Mouse (Mus musculus) CH12.LX (cell line): ENCODE data around the gene Catip. TPM values are rescaled to one million over a fixed set of nuclear protein-coding genes. Genes with fewer than 3 reads are reported as not detected.
A peak's percentile ranks its signal among the peaks of the same experiment; 100 is the strongest.

Experiments
- DNase-seq: peaks from one replicate; pipeline ENCODE4 v3.0.0-alpha.2; 2013; ENCODE audit errors: extremely low read depth
- H3K27ac ChIP-seq: 2 replicates; pipeline ENCODE4 v1.5.1; 2012; ENCODE audit warnings: low read depth, mild to moderate bottlenecking, control low read depth, moderate library complexity; ENCODE audit not compliant: insufficient read depth
- H3K27me3 ChIP-seq: replicated peaks from 2 replicates; pipeline ENCODE3; 2012; ENCODE audit warnings: inconsistent platforms
- H3K36me3 ChIP-seq, 2 experiments: replicated peaks in 1 of 2; 2 replicates each; pipeline versions ENCODE3 to v1.6.1; 2012; ENCODE audit warnings: inconsistent platforms in 1 of 2, low read length in 1 of 2, mild to moderate bottlenecking in 1 of 2, mixed read lengths in 1 of 2, moderate library complexity in 1 of 2; ENCODE audit not compliant: control insufficient read depth in 1 of 2, insufficient read depth in 1 of 2
- H3K4me1 ChIP-seq, 2 experiments: 2 replicates each; pipeline ENCODE4 v1.6.1; 2012; ENCODE audit warnings: inconsistent platforms in 1 of 2, moderate library complexity in 1 of 2; ENCODE audit not compliant: insufficient read depth in 2 of 2, control insufficient read depth in 1 of 2
- H3K4me2 ChIP-seq: 2 replicates; pipeline ENCODE4 v1.6.1; 2012; ENCODE audit warnings: low read depth, mild to moderate bottlenecking, control low read depth; ENCODE audit not compliant: poor library complexity, insufficient read depth, severe bottlenecking
- H3K4me3 ChIP-seq, 3 experiments: fragments of 150-350 bp in 1 of 3; sonication (generic) in 1 of 3; replicated peaks in 1 of 3; 2 replicates each; pipeline versions ENCODE3 to v1.5.1; 2011 to 2012; ENCODE audit warnings: low read depth in 2 of 3, low read length in 2 of 3, mild to moderate bottlenecking in 2 of 3, moderate library complexity in 2 of 3, control low read depth in 1 of 3, improper control_type of control experiment in 1 of 3, inconsistent platforms in 1 of 3, mixed read lengths in 1 of 3; ENCODE audit not compliant: poor library complexity in 1 of 3
- H3K79me2 ChIP-seq: replicated peaks from 2 replicates; pipeline ENCODE4 v1.6.1; 2012; ENCODE audit warnings: mild to moderate bottlenecking, moderate library complexity; ENCODE audit not compliant: control insufficient read depth, poor library complexity, insufficient read depth, severe bottlenecking; ENCODE audit errors: extremely low read depth
- H3K9ac ChIP-seq: 2 replicates; pipeline ENCODE4 v1.6.1; 2012; ENCODE audit warnings: low read depth, mild to moderate bottlenecking, control low read depth, moderate library complexity; ENCODE audit not compliant: insufficient read depth
- H3K9me3 ChIP-seq: replicated peaks from 2 replicates; pipeline ENCODE3; 2012; ENCODE audit warnings: low read length, inconsistent platforms, mixed read lengths
- CHD2 ChIP-seq: IDR thresholded peaks from 2 replicates; pipeline ENCODE4 v1.6.1; 2011; ENCODE audit warnings: low read length, improper control_type of control experiment
- CTCF ChIP-seq, 2 experiments: IDR thresholded peaks in 1 of 2; conservative IDR thresholded peaks in 1 of 2; 2 replicates each; pipeline ENCODE4 v1.5.1; 2011 to 2012; ENCODE audit warnings: low read depth in 2 of 2, low read length in 2 of 2, improper control_type of control experiment in 1 of 2, inconsistent platforms in 1 of 2, mild to moderate bottlenecking in 1 of 2, moderate library complexity in 1 of 2
- EP300 ChIP-seq: IDR thresholded peaks from 2 replicates; pipeline ENCODE4 v1.6.1; 2011; ENCODE audit warnings: low read length, improper control_type of control experiment
- ETS1 ChIP-seq: conservative IDR thresholded peaks from 2 replicates; pipeline ENCODE4 v1.6.1; 2012; ENCODE audit warnings: low read depth, mild to moderate bottlenecking, inconsistent platforms, low read length, improper control_type of control experiment, moderate library complexity
- GABPA ChIP-seq: IDR thresholded peaks from 2 replicates; pipeline ENCODE4 v1.6.1; 2012; ENCODE audit warnings: low read depth, low read length, improper control_type of control experiment, inconsistent platforms; ENCODE audit not compliant: insufficient replicate concordance
- HCFC1 ChIP-seq: IDR thresholded peaks from 2 replicates; pipeline ENCODE4 v1.6.1; 2012; ENCODE audit warnings: low read depth, mild to moderate bottlenecking, inconsistent platforms, low read length, improper control_type of control experiment
- IRF4 ChIP-seq: IDR thresholded peaks from 2 replicates; pipeline ENCODE4 v1.6.1; 2014; ENCODE audit warnings: low read depth, mild to moderate bottlenecking, inconsistent platforms, low read length, improper control_type of control experiment
- JUND ChIP-seq: conservative IDR thresholded peaks from 2 replicates; pipeline ENCODE4 v1.6.1; 2011; ENCODE audit warnings: low read depth, low read length, improper control_type of control experiment
- MXI1 ChIP-seq: IDR thresholded peaks from 2 replicates; pipeline ENCODE4 v1.6.1; 2011; ENCODE audit warnings: mild to moderate bottlenecking, low read depth, low read length, improper control_type of control experiment
- MYC ChIP-seq: IDR thresholded peaks from 2 replicates; pipeline ENCODE4 v1.6.1; 2011; ENCODE audit warnings: low read depth, mild to moderate bottlenecking, improper control_type of control experiment, low read length
- NRF1 ChIP-seq: IDR thresholded peaks from 2 replicates; pipeline ENCODE4 v1.6.1; 2014; ENCODE audit warnings: low read depth, mild to moderate bottlenecking, inconsistent platforms, low read length, improper control_type of control experiment, moderate library complexity
- POLR2A ChIP-seq: IDR thresholded peaks from 2 replicates; pipeline ENCODE4 v1.6.1; 2011; ENCODE audit warnings: low read depth, mild to moderate bottlenecking, improper control_type of control experiment, low read length
- POLR2AphosphoS2 ChIP-seq: IDR thresholded peaks from 2 replicates; pipeline ENCODE4 v1.6.1; 2011; ENCODE audit warnings: low read depth, low read length, improper control_type of control experiment
- SIN3A ChIP-seq: IDR thresholded peaks from 2 replicates; pipeline ENCODE4 v1.6.1; 2012; ENCODE audit warnings: low read length, improper control_type of control experiment, inconsistent platforms
- SMC3 ChIP-seq: IDR thresholded peaks from 2 replicates; pipeline ENCODE4 v1.6.1; 2011; ENCODE audit warnings: low read depth, low read length, improper control_type of control experiment
- TBP ChIP-seq: conservative IDR thresholded peaks from 2 replicates; pipeline ENCODE4 v1.6.1; 2011; ENCODE audit warnings: low read depth, low read length, improper control_type of control experiment
- UBTF ChIP-seq: IDR thresholded peaks from 2 replicates; pipeline ENCODE4 v1.6.1; 2012; ENCODE audit warnings: low read depth, mild to moderate bottlenecking, inconsistent platforms, low read length, improper control_type of control experiment, moderate library complexity
- USF2 ChIP-seq: conservative IDR thresholded peaks from 2 replicates; pipeline ENCODE4 v1.6.1; 2011; ENCODE audit warnings: low read depth, low read length, improper control_type of control experiment
- ZKSCAN1 ChIP-seq: IDR thresholded peaks from 2 replicates; pipeline ENCODE4 v1.6.1; 2012; ENCODE audit warnings: low read depth, inconsistent platforms, low read length, improper control_type of control experiment, borderline replicate concordance
- dilution Hi-C: fragments of 300-500 bp; cut with MboI; formaldehyde crosslinking; loops from 2 replicates; pipeline ENCODE4 v1.14.3; 2020; ENCODE audit warnings: low sequenced_read_pairs; ENCODE audit not compliant: extremely low pct_unique_long_range_greater_than_20kb, extremely low pct_ligation_motif_present
- in situ Hi-C: fragments of 300-500 bp; cut with MboI; formaldehyde crosslinking; loops from 3 replicates; pipeline ENCODE4 v1.14.3; 2019; ENCODE audit warnings: low sequenced_read_pairs, low pct_ligation_motif_present, low pct_unique_long_range_greater_than_20kb, mixed read lengths
- polyA plus RNA-seq: library from polyadenylated mRNA; unstranded; fragments of >175 nt; gene quantifications from 2 replicates; pipeline ENCODE4 v1.2.1, GENCODE M21; 2012; ENCODE audit warnings: low read depth; ENCODE audit not compliant: insufficient read length
- total RNA-seq, 2 experiments: library from RNA; depleted of rRNA; stranded (reverse); fragments of 300-350 nt in 1 of 2; fragments of >200 nt in 1 of 2; gene quantifications; 2 replicates each; pipeline ENCODE4 v1.2.3; 2012 to 2014

Gene Catip
- total and polyA plus RNA-seq, 3 experiments, result 0.11 to 2.6 (median 0.30) TPM

DNA sequence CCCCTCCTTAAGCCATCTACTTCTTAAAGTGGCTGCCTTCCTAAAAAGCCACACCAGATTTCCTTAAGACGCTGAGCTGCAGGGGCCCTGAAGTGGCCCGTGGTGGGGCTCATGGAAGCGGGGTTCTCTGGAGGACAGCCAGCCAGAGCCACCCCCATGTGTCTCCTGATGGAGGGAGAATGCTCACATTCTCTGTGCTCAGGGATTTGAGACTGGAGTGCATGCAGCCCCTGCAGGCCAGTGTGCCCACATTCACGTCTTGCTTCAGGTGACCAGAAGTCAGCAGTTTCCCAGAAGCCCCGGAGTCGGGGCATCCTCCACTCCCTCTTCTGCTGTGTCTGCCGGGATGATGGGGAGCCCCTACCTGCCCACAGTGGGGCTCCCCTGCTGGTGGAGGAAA, 31.1 kb downstream of the Catip start:
- in situ Hi-C loops (loop anchor here (5.0 to 10.0 kb wide), 2 partner anchors 52 to 81 kb away; no protein-coding TSS in a partner anchor), dilution Hi-C loops (no loop called here)
- DNase-seq, result no peak
- TF ChIP-seq CTCF (conservative IDR thresholded peaks at IDR 0.05 in 1 of 2, IDR thresholded peaks at IDR 0.05 in 1 of 2; ENCODE audit: low read depth in 2 of 2, low read length in 2 of 2), result no peak
- no peak for TF ChIP-seq USF2
- no peak for TF ChIP-seq MXI1
- TF ChIP-seq ETS1, result no peak
- no peak for TF ChIP-seq JUND
- no peak for TF ChIP-seq POLR2AphosphoS2
- TF ChIP-seq MYC, result no peak
- TF ChIP-seq EP300, result no peak
- TF ChIP-seq SIN3A, result no peak
- TF ChIP-seq TBP, result no peak
- no peak for TF ChIP-seq ZKSCAN1
- TF ChIP-seq HCFC1, result no peak
- TF ChIP-seq GABPA, result no peak
- peak overlapping the region; percentile 98 for H3K9ac ChIP-seq
- H3K4me1 ChIP-seq, result peaks cover 4 to 56% of the 10 kb centered on the region in 2 experiments; a peak in 3 of 4 replicates
- H3K9me3 ChIP-seq, result no peaks in the 10 kb centered on the region
- H3K4me2 ChIP-seq, result peak overlapping the region; percentile 41
- H3K36me3 ChIP-seq, result peaks cover 19 to 22% of the 10 kb centered on the region in 2 experiments
- peaks cover 21% of the 10 kb centered on the region for H3K79me2 ChIP-seq
- H3K27ac ChIP-seq, result peak overlapping the region; percentile 12; the same call in 1 of the 2 replicates
- no peaks in the 10 kb centered on the region for H3K27me3 ChIP-seq
- peak overlapping the region; percentile 65 to 86 (median 73) for H3K4me3 ChIP-seq

DNA sequence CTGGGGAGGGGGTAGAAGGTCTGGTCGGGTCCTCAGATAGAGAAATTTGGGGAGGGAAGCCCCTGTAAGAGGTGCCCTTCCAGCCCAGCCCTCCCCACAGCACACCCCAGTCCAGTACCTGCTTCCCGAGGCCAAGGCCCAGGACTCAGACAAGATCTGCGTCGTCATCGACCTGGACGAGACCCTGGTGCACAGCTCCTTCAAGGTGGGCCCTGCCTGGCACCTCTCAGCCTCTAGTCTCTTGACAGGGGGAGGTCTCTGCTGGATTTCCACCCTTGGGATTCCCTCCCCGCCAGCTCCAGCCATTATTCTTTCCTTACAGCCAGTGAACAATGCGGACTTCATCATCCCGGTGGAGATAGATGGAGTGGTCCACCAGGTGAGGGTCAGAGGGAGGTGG, 31.8 kb downstream of the Catip start:
- no peak overlapping the region for H3K9ac ChIP-seq

More for the DNA sequence above, 31.8 kb downstream of the Catip start:
- Histone ChIP-seq H3K27ac (no peak overlapping the region), H3K79me2 (peaks cover 21% of the 10 kb centered on the region), H3K4me2 (no peak overlapping the region), H3K4me1 (peaks cover 4 to 55% of the 10 kb centered on the region in 2 experiments; a peak in 3 of 4 replicates), H3K36me3 (peaks cover 19 to 22% of the 10 kb centered on the region in 2 experiments), H3K4me3 (no peak overlapping the region), H3K9me3 (no peaks in the 10 kb centered on the region), H3K27me3 (no peaks in the 10 kb centered on the region)
- no peak for TF ChIP-seq IRF4
- no peak for TF ChIP-seq SMC3
- no peak for TF ChIP-seq USF2
- TF ChIP-seq MYC, result no peak
- no peak for TF ChIP-seq NRF1
- TF ChIP-seq SIN3A, result no peak
- TF ChIP-seq CHD2, result no peak
- no peak for TF ChIP-seq POLR2A
- TF ChIP-seq UBTF, result no peak
- no peak for DNase-seq
- dilution Hi-C loops (no loop called here), in situ Hi-C loops (loop anchor here (5.0 to 10.0 kb wide), 2 partner anchors 51 to 81 kb away; no protein-coding TSS in a partner anchor)
